Mouse (Mus musculus): ENCODE measurements around the gene Adam6a. TPM values are rescaled to one million over a fixed set of nuclear protein-coding genes. Genes with fewer than 3 reads are reported as not detected.
"Not testable (repeated sequence)": the region's sequence is repeated elsewhere in the genome, so short reads cannot be mapped to it uniquely, and the experiment has no call there.

Gene Adam6a
- not detected for total RNA-seq (2018; cell fraction: chromatin; rRNA removed)
- total RNA-seq (2018; cell fraction: cytosol; rRNA removed): not detected
- not detected for total RNA-seq (2018; cell fraction: nucleus; rRNA removed)
- polyA plus RNA-seq (2018): not detected in 3 replicates

DNA sequence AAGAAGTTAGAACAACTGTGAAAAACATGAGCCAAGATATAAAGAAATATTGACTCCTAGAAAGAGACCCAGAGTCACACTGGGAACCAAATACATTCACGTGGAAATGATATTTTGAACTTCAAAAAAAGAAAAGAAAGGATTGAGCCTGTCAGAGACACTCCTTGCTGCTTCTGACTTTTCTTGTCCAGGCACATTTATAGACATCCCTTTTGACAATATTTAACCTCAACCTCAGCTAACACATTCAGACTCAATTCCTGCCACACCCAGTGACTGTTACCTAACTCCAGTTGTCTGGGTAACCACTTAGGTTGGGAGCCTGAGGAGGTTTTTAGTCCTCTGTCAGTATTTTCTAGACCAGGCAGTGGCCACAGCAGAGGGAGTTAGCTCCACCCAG is at the start of gene Adam6a:
Gene Adam6a, plus strand, starts transcription at position 301 of the 400 bp plus-strand sequence.
- not testable (repeated sequence) for H3K4me3 ChIP-seq (ENCODE audit: inconsistent target); H3K36me3 ChIP-seq (ENCODE audit: inconsistent target); H3K79me2 ChIP-seq (ENCODE audit: inconsistent target); H3K27ac ChIP-seq
- WGBS (ENCODE audit: missing documents): no CpG with 5 or more reads among the region's 1 CpGs

DNA sequence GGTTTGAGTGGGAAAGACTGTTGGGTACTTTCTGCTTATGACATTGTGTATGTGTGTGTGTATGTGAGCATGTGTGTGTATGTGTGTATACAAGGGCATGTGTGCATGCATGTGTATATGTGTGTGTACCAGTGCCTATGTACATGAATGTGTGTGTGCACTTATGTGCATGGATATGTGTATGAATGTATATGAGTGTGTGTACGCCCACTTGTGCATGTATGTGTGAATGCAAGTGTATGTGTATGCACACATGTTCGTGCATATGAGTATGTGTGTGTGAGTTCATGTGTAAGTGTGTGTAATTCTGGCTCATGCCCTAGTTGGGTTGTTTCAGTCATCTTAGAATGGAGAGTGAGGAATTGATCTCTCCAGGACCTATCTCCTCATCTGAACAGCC is 17.8 kb upstream of the Adam6a start:
- H3K36me3 ChIP-seq (ENCODE audit: inconsistent target): no peaks in the 10 kb centered on the region
- H3K79me2 ChIP-seq (ENCODE audit: inconsistent target): no peaks in the 10 kb centered on the region
- H3K27ac ChIP-seq: no peak overlapping the region
- WGBS (ENCODE audit: missing documents): 76% methylated on average over 2 of the region's 2 CpGs
- H3K4me3 ChIP-seq (ENCODE audit: inconsistent target): no peak overlapping the region

DNA sequence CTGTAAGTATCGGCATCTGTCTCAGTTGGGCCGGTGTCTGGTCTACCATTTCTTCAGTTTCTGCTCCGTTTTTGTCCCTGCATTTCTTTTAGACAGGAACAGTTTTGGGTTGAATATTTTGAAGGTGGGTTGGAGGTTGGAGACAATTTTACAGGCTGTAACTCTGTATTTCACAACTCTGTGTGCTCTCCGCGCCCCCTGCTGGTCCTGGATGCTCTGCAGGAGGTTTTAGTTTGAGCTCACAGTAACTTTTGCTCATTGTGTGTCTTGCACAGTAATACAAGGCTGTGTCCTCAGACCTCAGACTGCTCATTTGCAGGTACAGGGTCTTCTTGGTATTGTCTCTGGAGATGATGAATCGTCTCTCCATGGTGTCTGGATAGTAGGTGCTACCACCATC is 34.5 kb downstream of the Adam6a start:
- no peaks in the 10 kb centered on the region for H3K79me2 ChIP-seq (ENCODE audit: inconsistent target)
- no peaks in the 10 kb centered on the region for H3K36me3 ChIP-seq (ENCODE audit: inconsistent target)
- H3K27ac ChIP-seq: no peak overlapping the region
- WGBS (ENCODE audit: missing documents): 54% methylated on average over 6 of the region's 6 CpGs
- no peak overlapping the region for H3K4me3 ChIP-seq (ENCODE audit: inconsistent target)

DNA sequence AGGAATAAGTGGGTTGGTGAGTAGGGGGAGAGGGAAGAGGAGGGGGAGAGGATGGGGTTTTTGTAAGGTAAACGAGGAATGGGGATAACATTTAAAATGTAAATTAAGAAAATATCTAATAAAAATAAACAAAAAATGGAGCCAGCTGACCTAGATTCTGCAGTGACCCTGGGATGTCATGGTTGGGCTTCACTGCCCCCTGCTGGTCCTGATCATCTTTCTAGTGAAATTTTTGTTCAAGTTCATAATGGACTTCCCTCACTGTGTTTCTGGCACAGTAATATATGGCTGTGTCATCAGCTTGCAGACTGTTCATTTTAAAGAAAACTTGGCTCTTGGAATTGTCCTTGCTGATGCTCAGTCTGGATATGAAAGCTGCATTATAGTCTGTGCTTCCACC is 44.3 kb downstream of the Adam6a start:
- Histone ChIP-seq H3K4me3 (ENCODE audit: inconsistent target) (no peak overlapping the region), H3K36me3 (ENCODE audit: inconsistent target) (no peaks in the 10 kb centered on the region), H3K27ac (no peak overlapping the region), H3K79me2 (ENCODE audit: inconsistent target) (no peaks in the 10 kb centered on the region)
- 86% methylated on average over 1 of the region's 1 CpGs for WGBS (ENCODE audit: missing documents)

Other genes with a start within 250 kb of the Adam6a start
- gene Adam6b, start 54.4 kb upstream of the Adam6a start, polyA plus RNA-seq (2018): not detected in 3 replicates